Mouse (Mus musculus) midbrain, embryonic 14.5 days (tissue): ENCODE measurements around the gene Itsn2. TPM values are rescaled to one million over a fixed set of nuclear protein-coding genes. Genes with fewer than 3 reads are reported as not detected.

Experiments used
- ATAC-seq: fragments of 200-750 bp; cut with Nextera tagmentation; 2 replicates; pipeline ENCODE4 v1.8.0; 2017; ENCODE audit warnings: moderate number of reproducible peaks, moderate library complexity; ENCODE audit not compliant: low FRiP score, low TSS enrichment
- DNase-seq: peaks from one replicate; pipeline ENCODE4 v3.0.0-alpha.2; 2015
- H3K27ac ChIP-seq: fragments of 300-500 bp; sonication (generic); replicated peaks from 2 replicates; pipeline ENCODE4 v1.5.1; 2014; ENCODE audit warnings: mild to moderate bottlenecking, low read depth, low read length, moderate library complexity
- H3K27me3 ChIP-seq: fragments of 300-500 bp; sonication (generic); 2 replicates; pipeline ENCODE4 v1.6.1; 2014; ENCODE audit warnings: low read length, control low read depth, mixed read lengths; ENCODE audit not compliant: control insufficient read depth, insufficient read depth
- H3K36me3 ChIP-seq: fragments of 300-500 bp; sonication (generic); 2 replicates; pipeline ENCODE4 v1.6.1; 2014; ENCODE audit warnings: low read length, control low read depth; ENCODE audit not compliant: control insufficient read depth, insufficient read depth
- H3K4me1 ChIP-seq: fragments of 300-500 bp; sonication (generic); 2 replicates; pipeline ENCODE4 v1.6.1; 2014; ENCODE audit warnings: mild to moderate bottlenecking, antibody characterized with exemption, low read length, control low read depth; ENCODE audit not compliant: control insufficient read depth, insufficient read depth
- H3K4me2 ChIP-seq: fragments of 300-500 bp; sonication (generic); 2 replicates; pipeline ENCODE4 v1.6.1; 2014; ENCODE audit warnings: mild to moderate bottlenecking, low read length, moderate library complexity
- H3K4me3 ChIP-seq: fragments of 300-500 bp; sonication (generic); replicated peaks from 2 replicates; pipeline ENCODE4 v1.5.1; 2014; ENCODE audit warnings: low read depth, low read length
- H3K9ac ChIP-seq: fragments of 300-500 bp; sonication (generic); replicated peaks from 2 replicates; pipeline ENCODE4 v1.6.1; 2014; ENCODE audit warnings: mild to moderate bottlenecking, low read length, moderate library complexity
- H3K9me3 ChIP-seq: fragments of 300-500 bp; sonication (generic); 2 replicates; pipeline ENCODE4 v1.6.1; 2016; ENCODE audit warnings: low read length, control low read depth, mixed read lengths; ENCODE audit not compliant: control insufficient read depth
- WGBS: fragments of 180-500 bp; shearing (Covaris S2); extraction: QIAGEN DNeasy Blood & Tissue Kit; methylation state at CpG from one replicate; pipeline ENCODE4 v1.1.7; 2014; 5-methylcytosine and 5-hydroxymethylcytosine counted together
- polyA plus RNA-seq: library from polyadenylated mRNA; unstranded; fragments of >200 nt; fragmentation: Nextera tagmentation; extraction: Ambion mirVana; gene quantifications from 2 replicates; pipeline ENCODE4 v1.2.1, GENCODE M21; 2014

The Itsn2 gene
- polyA plus RNA-seq, 1 experiment from 2014 or later = 21.2 TPM

GRCm38 (mm10) chr12:4624201-4624600 is 31.8 kb downstream of the Itsn2 start:
- Histone ChIP-seq H3K4me3 (no peak overlapping the region), H3K27me3 (no peaks in the 10 kb centered on the region), H3K4me2 (no peak overlapping the region), H3K4me1 (no peaks in the 10 kb centered on the region), H3K9me3 (no peaks in the 10 kb centered on the region), H3K36me3 (0 out of 2 replicates have a peak, but pooled peaks cover 4% of the 10 kb centered on the region), H3K27ac (no peak overlapping the region), H3K9ac (no peak overlapping the region)
- WGBS = 65% methylated on average over 1 of the region's 1 CpGs
- ATAC-seq = no peak
- no peak for DNase-seq

- no peak for ATAC-seq
- H3K27ac ChIP-seq = no peak overlapping the region
- no peak overlapping the region for H3K9ac ChIP-seq
- no peak overlapping the region for H3K4me3 ChIP-seq
- no peaks in the 10 kb centered on the region for H3K9me3 ChIP-seq
- no peak overlapping the region for H3K4me2 ChIP-seq
- WGBS = 93% methylated on average over 8 of the region's 8 CpGs
- no peaks in the 10 kb centered on the region for H3K4me1 ChIP-seq
- no peak for DNase-seq
- peaks cover 46% of the 10 kb centered on the region for H3K36me3 ChIP-seq
- no peaks in the 10 kb centered on the region for H3K27me3 ChIP-seq
These were observed 40.5 kb downstream of the Itsn2 start for GRCm38 (mm10) chr12:4632957-4633356.

GRCm38 (mm10) chr12:4638438-4638837 is 46.0 kb downstream of the Itsn2 start:
- H3K27ac ChIP-seq = no peak overlapping the region
- DNase-seq (no peak), ATAC-seq (no peak)
- H3K9ac ChIP-seq = no peak overlapping the region
- H3K4me3 ChIP-seq = no peak overlapping the region
- H3K4me2 ChIP-seq = no peak overlapping the region
- no peaks in the 10 kb centered on the region for H3K4me1 ChIP-seq
- 89% methylated on average over 1 of the region's 1 CpGs for WGBS
- no peaks in the 10 kb centered on the region for H3K9me3 ChIP-seq
- H3K27me3 ChIP-seq = no peaks in the 10 kb centered on the region
- H3K36me3 ChIP-seq = peaks cover 53% of the 10 kb centered on the region

- DNase-seq (no peak), ATAC-seq (no peak)
- Histone ChIP-seq H3K27me3 (no peaks in the 10 kb centered on the region), H3K4me3 (no peak overlapping the region), H3K27ac (no peak overlapping the region), H3K9me3 (no peaks in the 10 kb centered on the region), H3K9ac (no peak overlapping the region), H3K36me3 (peaks cover 35% of the 10 kb centered on the region), H3K4me1 (no peaks in the 10 kb centered on the region), H3K4me2 (no peak overlapping the region)
- whole genome bisulfite sequencing = 93% methylated on average over 1 of the region's 1 CpGs
These were observed 48.3 kb downstream of the Itsn2 start for GRCm38 (mm10) chr12:4640737-4641136.

- WGBS = 96% methylated on average over 2 of the region's 2 CpGs
- Histone ChIP-seq H3K36me3 (peaks cover 23% of the 10 kb centered on the region), H3K4me1 (no peaks in the 10 kb centered on the region), H3K27ac (no peak overlapping the region), H3K9me3 (no peaks in the 10 kb centered on the region), H3K27me3 (no peaks in the 10 kb centered on the region), H3K4me3 (no peak overlapping the region), H3K9ac (no peak overlapping the region), H3K4me2 (no peak overlapping the region)
- ATAC-seq (no peak), DNase-seq (no peak)
These were observed 64.4 kb downstream of the Itsn2 start for GRCm38 (mm10) chr12:4656813-4657212.

GRCm38 (mm10) chr12:4664929-4665674 is 72.7 kb downstream of the Itsn2 start:
- H3K4me1 ChIP-seq = no peaks in the 10 kb centered on the region
- ATAC-seq (no peak), DNase-seq (no peak)
- H3K9me3 ChIP-seq = no peaks in the 10 kb centered on the region
- no peaks in the 10 kb centered on the region for H3K27me3 ChIP-seq
- H3K4me2 ChIP-seq = no peak overlapping the region
- H3K9ac ChIP-seq = no peak overlapping the region
- WGBS = 91% methylated on average over 7 of the region's 7 CpGs
- H3K36me3 ChIP-seq = peaks cover 21% of the 10 kb centered on the region
- H3K4me3 ChIP-seq = no peak overlapping the region
- no peak overlapping the region for H3K27ac ChIP-seq

GRCm38 (mm10) chr12:4665675-4666037 is 73.2 kb downstream of the Itsn2 start:
- Histone ChIP-seq H3K27me3 (no peaks in the 10 kb centered on the region), H3K9me3 (no peaks in the 10 kb centered on the region), H3K27ac (no peak overlapping the region), H3K9ac (no peak overlapping the region), H3K4me3 (no peak overlapping the region), H3K4me1 (no peaks in the 10 kb centered on the region), H3K4me2 (no peak overlapping the region), H3K36me3 (peaks cover 21% of the 10 kb centered on the region)
- WGBS = 91% methylated on average over 5 of the region's 5 CpGs
- ATAC-seq = no peak
- no peak for DNase-seq

GRCm38 (mm10) chr12:4676336-4676735 is 83.9 kb downstream of the Itsn2 start:
- no peak for ATAC-seq
- Histone ChIP-seq H3K9me3 (no peaks in the 10 kb centered on the region), H3K36me3 (peaks cover 49% of the 10 kb centered on the region), H3K27ac (no peak overlapping the region), H3K4me1 (no peaks in the 10 kb centered on the region), H3K9ac (no peak overlapping the region), H3K27me3 (no peaks in the 10 kb centered on the region), H3K4me3 (no peak overlapping the region), H3K4me2 (no peak overlapping the region)
- 77% methylated on average over 1 of the region's 1 CpGs for WGBS
- DNase-seq = no peak

GRCm38 (mm10) chr12:4679971-4680370 is 87.5 kb downstream of the Itsn2 start:
- no peak overlapping the region for H3K4me2 ChIP-seq
- ATAC-seq (no peak), DNase-seq (no peak)
- H3K9me3 ChIP-seq = no peaks in the 10 kb centered on the region
- H3K4me1 ChIP-seq = no peaks in the 10 kb centered on the region
- no peaks in the 10 kb centered on the region for H3K27me3 ChIP-seq
- H3K9ac ChIP-seq = no peak overlapping the region
- 83% methylated on average over 4 of the region's 4 CpGs for WGBS
- peaks cover 22% of the 10 kb centered on the region; the same call in 1 of the 2 replicates for H3K36me3 ChIP-seq
- no peak overlapping the region for H3K4me3 ChIP-seq
- no peak overlapping the region for H3K27ac ChIP-seq
